Mouse (Mus musculus) liver, adult (tissue): Measurements from ENCODE around the gene Nup210.

ENCODE experiments used
- GATA4 ChIP-seq: IDR thresholded peaks from 2 replicates; pipeline ENCODE4 v1.6.1; 2014; ENCODE audit warnings: mild to moderate bottlenecking, low read length; ENCODE audit not compliant: insufficient replicate concordance

The Nup210 gene

DNA sequence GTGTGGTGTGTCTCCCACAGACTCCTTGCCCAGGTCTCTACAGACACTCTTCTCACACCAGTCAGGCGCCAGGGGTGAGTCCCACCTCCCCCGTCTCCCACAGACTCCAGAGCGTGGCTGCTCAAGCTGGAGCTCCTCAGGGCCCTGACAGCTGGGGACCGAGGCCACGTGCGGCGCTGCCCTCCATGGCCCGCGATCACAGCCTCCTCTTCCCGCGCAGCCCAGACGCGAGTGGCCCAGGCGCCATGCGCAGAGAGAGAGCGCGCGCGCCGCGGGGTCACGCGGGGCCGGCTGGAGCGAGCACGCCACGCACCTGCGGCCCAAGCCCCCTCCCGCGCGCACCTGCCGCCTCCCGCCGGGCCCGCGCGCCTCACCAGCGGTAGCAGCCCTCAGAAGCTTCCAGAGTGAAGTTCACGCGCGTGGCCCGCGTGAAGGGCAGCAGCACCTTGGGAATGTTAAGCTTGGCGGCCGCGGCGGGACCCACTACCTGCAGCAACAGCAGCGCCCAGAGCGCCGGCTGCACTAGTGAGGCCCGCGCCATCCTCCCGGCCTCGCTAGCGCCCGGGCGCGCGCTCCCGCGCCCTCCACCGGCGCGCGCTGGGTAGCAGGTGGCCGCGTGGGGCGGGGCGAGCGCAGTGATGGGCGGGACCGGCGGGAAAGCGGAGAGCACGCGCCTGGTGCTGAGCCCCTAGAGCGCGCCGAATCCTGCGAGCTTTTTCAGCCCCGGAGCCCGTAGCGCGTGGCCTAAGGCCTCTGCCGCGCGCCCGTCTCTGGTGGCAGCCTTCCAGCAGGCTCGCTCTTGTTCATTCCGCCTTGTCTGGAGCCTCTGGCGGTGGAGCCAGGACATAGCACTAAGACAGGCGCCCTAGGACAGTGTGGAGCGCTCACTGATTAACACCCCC is at the start of gene Nup210:
Gene Nup210, minus strand, starts transcription at position 586 of the 902 bp plus-strand sequence.
- TF ChIP-seq GATA4, result no peak

DNA sequence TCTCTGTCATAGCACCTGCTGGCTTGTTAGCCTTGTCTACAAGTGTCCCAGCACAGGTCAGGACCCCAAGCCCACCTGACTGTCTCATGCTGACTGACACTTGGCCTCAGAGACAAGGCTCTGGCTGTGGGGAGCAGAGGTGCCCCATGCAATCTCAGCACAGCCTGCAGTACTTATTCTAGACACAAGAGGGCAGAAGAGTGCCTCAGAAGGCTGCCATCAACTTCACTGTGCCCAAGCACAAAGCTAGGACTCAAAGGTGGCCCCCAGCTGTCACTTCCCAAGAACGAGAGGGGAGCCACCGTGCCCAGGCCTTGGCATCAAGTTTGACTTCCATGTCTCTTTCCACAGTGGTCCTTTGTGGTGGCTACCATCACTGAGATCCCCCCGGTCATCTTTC is 48.6 kb upstream of the Nup210 start:
- no peak for TF ChIP-seq GATA4

DNA sequence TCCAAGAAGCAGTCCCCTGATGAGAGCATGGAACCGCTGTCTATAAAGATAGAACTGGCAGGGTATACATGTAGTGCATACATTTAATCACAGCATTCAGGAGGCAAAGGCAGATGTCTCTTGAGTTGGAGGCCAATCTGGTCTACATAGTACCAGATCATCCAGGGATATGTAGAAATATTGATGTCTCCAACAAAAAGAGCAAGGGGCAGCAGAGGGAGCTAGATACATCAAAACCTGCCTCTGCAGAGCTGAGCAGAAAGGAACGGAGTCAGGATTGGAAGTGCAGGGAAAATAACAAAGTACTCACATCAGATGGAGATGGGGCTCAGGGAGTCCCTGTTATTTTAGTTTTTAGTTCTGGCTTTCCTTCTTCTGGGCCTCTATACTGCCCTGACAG is 48.0 kb upstream of the Nup210 start:
- TF ChIP-seq GATA4, result no peak

DNA sequence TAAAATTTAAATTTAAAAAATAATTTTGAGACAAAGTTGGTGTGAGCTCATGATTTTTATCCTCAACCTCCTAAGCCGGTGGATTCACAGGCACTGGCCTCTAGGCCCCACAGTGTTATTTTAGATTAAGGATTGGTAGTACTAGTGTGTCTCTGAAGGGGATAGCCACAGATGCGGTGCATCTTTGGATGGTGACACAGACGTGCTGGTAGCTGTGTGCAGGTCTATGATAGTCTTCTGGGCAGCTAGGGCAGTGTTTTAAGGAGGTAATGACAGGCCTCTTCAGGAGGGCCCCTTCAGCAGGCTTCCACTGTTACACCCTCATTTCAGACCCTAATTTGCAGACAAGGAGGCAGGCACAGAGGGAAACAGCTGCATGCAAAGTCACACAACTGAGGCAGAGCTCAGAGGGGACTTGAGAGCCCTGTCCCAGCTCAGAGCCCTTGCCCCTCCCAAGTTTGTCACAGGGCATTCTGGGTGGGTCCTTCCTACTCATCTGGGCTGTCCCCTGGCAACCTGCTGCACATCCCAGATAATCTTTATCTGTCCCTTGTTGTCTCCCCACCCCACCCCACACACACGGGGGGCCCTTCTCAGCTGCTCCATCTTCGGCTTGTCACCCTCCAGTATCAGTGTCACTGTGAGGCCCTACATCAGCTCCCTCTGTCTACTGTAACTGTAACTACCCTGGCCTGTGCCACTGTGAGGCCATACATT is 46.7 kb upstream of the Nup210 start:
- TF ChIP-seq GATA4, result no peak

DNA sequence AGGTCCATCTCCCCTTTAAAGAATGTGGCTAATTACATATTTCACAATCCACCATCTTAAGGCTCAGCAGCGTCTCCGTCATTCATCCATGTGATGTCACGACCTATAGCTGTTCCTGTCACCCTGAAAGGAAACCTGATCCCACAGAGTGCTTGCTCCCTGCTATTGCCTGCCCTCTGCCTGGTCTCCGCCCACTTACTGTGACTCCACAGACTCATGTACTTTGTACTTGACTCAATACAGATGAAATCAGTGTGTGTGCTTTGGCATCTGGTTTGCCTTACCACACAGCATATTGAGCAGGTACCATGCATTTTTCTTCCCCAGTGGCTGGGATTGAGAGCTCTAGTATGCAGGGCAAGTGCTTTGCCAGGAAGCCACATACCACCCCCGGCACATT is 45.7 kb upstream of the Nup210 start:
- TF ChIP-seq GATA4, result no peak

DNA sequence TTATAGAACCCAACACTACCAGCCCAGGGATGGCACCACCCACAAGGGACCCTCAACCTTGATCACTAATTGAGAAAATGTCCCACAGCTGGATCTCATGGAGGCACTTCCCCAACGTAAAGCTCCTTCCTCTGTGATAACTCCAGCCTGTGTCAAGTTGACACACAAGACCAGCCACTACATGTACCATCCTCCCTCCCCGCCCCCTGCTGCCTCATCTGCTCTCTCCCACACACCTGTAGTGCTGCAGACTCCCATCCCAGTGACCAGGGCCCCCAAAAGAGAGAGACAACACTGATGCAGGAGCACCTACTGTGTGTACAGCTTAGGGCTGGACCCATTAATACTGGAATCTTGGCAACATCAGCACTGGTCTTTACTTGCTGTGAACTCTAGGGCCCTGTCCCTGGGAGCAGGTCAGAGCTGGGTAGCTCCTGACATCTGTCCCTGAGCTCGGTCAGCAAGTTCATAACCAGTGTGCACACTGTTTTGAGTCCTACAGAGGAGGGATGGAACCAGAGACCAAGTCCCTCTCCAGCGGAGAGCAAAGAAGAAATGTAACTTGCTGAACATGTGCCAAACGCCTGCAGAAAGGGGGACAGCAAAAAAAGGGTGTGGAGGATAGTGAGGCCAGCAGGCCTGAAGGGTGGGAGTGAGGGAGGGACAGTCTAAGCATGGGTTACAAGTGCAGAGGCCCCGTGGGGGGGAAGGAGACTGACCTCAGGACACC is 45.0 kb upstream of the Nup210 start:
- TF ChIP-seq GATA4, result no peak

DNA sequence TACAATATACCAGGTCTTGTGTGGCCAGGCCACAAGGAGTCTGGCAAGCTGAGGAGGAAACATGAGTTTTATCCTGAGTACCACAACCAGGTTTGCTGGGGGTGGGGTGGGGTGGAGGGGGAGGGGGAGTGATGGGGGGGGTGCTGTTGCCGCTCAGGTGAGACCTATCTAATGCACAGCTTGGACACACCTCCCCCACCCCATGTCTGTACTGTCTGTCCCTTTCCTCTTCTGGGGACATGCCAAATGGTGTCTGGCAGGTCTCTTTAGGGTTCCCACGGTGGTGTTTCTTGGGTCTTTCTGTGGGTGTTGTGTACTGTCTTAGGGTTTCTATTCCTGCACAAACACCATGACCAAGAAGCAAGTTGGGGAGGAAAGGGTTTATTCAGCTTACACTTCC is 44.3 kb upstream of the Nup210 start:
- TF ChIP-seq GATA4, result no peak

DNA sequence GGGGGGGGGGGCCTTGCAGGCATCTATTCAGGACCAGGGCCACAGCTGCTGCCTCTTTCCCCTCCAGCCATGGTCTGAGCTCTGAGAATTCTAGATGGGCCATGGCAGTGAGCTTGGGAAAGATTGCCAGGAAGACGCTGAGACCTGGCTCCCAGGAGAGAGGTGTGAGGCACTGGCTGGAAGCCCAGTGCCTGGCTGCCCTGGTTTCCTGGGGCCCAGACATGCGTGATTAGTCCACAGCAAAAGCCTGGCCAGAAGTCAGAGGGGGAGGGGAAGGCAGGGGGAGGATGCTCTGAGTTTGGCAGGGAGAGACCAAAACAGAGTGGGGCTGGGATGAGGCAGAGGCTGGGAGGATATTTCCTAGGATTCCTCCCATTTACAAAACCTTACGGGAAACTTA is 43.8 kb upstream of the Nup210 start:
- no peak for TF ChIP-seq GATA4

DNA sequence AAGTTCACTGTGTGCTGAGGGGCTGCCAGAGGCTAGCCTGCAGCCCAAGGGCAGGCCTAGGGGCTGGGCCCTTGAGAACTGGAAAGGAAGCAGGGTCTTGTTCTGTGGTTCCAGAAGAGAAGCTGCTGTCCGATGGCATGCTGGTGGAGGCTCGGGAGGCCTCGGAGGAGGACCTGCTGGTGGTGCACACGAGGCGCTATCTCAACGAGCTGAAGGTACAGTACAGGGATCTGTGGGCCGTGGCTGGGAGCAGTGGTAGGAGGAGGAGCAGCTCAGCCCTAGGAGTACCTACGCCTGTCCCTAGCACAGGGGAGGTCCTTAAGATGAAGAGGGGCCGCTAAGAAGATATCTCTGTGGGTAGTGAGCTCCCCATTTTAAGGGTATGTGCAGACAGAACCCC is 42.4 kb upstream of the Nup210 start:
- TF ChIP-seq GATA4, result no peak

DNA sequence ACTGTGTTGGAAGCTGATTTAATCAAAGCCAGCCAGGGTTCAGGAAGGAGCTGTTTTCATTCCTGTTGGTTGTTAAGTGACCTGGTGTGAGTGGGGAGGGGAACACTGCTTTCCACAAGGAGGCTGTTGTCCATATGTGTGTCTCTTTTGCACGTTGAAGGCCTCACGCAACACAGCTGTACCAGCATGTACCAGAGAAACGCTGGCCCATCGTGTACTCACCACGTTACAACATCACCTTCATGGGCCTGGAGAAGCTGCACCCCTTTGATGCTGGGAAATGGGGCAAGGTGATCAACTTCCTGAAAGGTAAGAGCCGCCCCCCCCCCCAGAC is 40.6 kb upstream of the Nup210 start:
- TF ChIP-seq GATA4, result no peak

DNA sequence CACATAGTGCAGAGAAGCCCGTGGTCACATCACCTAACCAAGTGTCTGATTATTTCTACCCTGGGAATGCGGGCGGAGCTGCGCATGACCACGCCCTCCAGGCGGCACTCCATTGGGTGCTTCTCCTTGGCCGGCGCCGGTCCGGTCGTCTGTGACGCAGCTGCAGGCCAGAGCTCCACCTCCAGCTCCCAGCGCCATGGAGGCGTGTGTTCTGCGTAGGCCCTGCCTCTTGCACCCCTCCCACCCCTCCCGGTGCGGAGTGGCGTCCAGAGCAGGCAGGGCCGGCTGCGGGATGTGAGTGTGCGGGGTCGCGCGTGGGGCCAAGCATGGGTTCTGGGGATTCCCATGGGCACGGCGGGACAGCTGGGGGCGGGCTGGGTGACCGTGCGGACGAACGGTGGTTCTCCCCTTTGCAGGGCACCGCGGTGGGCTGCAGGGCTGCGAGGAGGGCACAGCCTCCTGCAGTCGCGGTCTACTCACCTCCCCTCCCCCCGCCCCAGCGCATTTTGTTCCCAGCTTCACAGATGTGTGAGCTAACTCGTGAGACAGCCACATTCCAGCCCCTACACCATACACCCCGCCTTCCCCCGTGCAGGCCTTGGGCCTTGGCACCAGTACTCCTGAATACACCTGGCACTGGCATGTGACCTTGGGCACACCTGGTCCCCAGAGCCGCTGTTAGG is 40.1 kb upstream of the Nup210 start, which contains the start of gene Hdac11:
Gene Hdac11, plus strand, starts transcription at position 112 of the 683 bp plus-strand sequence.
- TF ChIP-seq GATA4, result no peak

DNA sequence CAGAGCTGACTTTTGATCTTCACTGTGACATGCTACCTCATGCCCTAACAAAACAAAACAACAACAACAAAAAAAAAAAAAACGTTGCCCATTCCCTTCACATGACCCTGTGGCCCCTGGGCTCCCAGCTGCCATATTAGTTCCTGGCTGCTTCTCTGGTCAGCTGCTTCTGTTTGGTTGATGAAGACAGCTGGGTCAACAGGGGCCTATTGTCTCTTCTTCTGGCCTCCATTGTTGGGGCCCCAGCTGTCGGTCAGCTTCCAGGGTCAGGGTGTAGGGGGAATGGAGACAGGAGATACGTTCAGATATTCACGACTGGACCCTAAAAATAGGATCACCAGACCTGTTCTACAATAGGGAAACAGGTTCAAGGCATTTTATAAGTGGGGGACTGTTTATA is 39.4 kb upstream of the Nup210 start:
- no peak for TF ChIP-seq GATA4

DNA sequence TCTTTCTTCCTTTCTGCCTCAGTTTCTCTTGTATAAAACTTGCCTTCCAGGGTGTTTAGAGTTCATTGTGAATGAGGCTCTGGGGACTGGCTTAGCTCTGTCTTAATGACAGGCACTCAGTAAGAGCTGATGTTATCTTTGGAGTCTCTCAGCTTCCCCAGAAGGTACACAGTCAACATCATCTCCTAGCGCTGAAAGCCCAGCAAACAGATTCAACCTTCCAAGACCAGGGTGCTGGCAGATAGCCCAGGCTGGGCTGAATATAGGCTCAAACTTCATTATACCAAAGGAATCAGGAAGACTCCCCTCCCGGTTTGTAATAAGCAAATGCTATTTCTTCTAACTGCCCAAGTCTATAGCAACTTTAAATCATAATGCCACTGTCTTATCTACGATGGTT is 38.7 kb upstream of the Nup210 start:
- TF ChIP-seq GATA4, result no peak

DNA sequence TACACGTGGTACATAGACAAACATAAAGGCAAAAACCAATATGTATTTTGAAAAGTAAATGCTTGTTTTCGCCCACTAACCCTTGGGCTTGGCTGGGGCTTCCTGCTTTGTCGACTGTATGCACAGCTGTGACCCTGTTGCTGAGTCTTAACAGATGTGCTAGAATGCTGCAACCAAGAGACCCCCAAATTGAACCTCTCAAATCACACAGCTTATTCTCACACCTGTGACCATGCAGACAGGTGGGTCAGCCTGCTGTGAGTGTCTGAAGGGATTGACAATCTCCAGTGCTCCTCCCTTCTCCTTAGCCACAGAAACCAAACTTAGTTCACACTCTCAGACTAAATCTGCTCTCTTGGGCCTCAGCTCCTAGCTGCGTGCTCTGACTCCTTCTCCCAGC is 38.1 kb upstream of the Nup210 start:
- TF ChIP-seq GATA4, result no peak

DNA sequence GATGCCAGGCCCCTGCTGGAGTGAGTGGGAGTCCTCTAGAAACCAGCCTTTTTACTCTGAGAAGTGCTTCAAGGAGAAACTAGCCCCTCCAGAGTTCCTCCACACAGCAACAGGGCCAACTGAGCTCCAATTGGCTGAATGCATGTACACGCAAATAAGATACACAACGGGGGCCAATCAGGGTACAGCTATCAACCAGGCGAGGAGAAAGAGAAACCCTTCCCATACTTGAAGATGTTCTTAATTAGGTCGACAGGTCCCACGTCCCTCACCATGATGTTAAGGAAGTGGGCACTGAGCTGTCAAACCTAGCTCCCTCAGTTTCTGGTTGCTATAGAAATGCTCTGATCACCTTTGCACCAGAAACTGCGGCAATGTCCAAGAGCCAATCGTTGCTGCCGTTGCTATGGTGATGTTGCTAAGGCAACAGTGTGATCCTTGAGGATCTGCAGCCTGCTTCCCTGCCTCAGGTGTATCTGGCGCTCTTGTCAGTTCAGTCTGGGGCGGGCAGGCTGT is 37.0 kb upstream of the Nup210 start:
- no peak for TF ChIP-seq GATA4
